Mouse (Mus musculus) Patski (cell line): ENCODE data around the gene Patl2. TPM values are rescaled to one million over a fixed set of nuclear protein-coding genes. Genes with fewer than 3 reads are reported as not detected.

ENCODE experiments used
- ATAC-seq: fragments of 100-300 bp; one replicate; pipeline ENCODE4 v1.8.0; 2021
- CTCF ChIA-PET: fragments of 350-600 bp; sonication (Branson Sonifier 250); formaldehyde crosslinking; loops from one replicate; lab custom pipeline; 2022; ENCODE audit warnings: inconsistent platforms; lab: Charles Lee
- POLR2A ChIA-PET: fragments of 350-600 bp; sonication (Branson Sonifier 250); formaldehyde crosslinking; loops from one replicate; lab custom pipeline; 2022; ENCODE audit warnings: antibody characterized with exemption, inconsistent platforms; lab: Charles Lee
- DNase-seq: peaks from one replicate; pipeline ENCODE4 v3.0.0-alpha.2; 2011; ENCODE audit warnings: low read depth, low spot score
- H3K27me3 ChIP-seq: fragments of 371-371 bp; one replicate; pipeline ENCODE4 v1.5.1; 2021
- CTCF ChIP-seq: fragments of 100-300 bp; IDR thresholded peaks from one replicate; pipeline ENCODE4 v1.5.1; 2021
- in situ Hi-C: fragments of 300-500 bp; cut with MboI; formaldehyde crosslinking; loops from 3 replicates; pipeline ENCODE4 v1.11.1; 2018; ENCODE audit warnings: low pct_unique_long_range_greater_than_20kb, mixed read lengths
- polyA plus RNA-seq: library from polyadenylated mRNA; unstranded; gene quantifications from one replicate; pipeline ENCODE4 v1.2.3, GENCODE M21; 2021

Gene Patl2
- 0.05 TPM for polyA plus RNA-seq

DNA sequence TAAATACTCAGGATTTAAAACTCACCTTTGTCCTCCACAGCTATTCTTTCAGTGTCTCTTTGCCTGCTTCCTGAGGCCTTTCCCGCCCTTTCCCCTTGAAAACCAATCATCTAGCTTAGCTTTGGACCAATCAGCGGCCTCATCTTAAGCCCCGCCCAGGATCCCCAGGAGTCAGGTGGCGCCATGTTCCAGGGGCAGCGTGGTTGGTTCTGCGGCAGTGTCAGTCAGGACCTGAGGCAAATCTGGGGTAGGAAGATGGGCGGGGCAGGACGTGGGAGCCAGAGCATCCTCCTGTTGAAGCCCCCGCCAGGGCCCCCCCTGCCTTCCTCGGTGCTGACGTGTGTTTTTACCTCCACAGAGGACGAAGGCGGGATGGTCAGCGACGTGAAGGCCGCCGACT lies at the start of gene Patl2, which contains the start of gene Terb2:
Patl2 (minus strand) TSS at position 84 of the 400 bp plus-strand sequence.
Terb2 (plus strand) TSS at position 167 of the 400 bp plus-strand sequence.
- TF ChIP-seq CTCF: no peak
- CTCF ChIA-PET: interaction anchor here (1.0 kb wide), 1 partner anchor 21 kb away, joined by 3 read pairs; no protein-coding TSS in a partner anchor
- no peak for DNase-seq
- peaks cover 10% of the 10 kb centered on the region for H3K27me3 ChIP-seq
- in situ Hi-C loops: no loop called here
- POLR2A ChIA-PET: interaction anchor here (0.6 kb wide), 1 partner anchor 193 kb away, joined by 3 read pairs; no protein-coding TSS in a partner anchor
- no peak for ATAC-seq

DNA sequence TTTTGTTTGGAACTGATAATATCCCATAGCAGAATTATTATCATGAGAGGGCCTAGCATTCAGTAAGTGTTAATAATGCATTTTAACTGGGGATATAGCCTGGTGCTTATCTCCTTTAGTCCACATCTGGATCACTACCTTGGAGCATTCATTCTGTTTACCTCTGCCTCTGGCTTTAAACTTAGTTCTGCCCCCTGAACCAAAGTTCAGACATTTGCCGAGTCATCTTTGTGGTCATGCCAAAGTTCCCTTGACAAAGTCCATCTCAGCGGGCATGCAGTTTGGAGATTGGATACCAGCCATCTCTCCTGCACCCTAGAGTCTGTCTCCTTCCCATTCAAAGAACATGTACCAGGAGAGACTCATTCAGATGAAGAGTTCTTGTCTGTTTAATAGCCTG lies 49.4 kb upstream of the Patl2 start:
- in situ Hi-C loops: no loop called here
- no peaks in the 10 kb centered on the region for H3K27me3 ChIP-seq
- DNase-seq: no peak
- POLR2A ChIA-PET: no interaction called here
- ATAC-seq: no peak
- no peak for TF ChIP-seq CTCF
- CTCF ChIA-PET: interaction anchor here (0.6 kb wide), 1 partner anchor 40 kb away, joined by 3 read pairs; no protein-coding TSS in a partner anchor

DNA sequence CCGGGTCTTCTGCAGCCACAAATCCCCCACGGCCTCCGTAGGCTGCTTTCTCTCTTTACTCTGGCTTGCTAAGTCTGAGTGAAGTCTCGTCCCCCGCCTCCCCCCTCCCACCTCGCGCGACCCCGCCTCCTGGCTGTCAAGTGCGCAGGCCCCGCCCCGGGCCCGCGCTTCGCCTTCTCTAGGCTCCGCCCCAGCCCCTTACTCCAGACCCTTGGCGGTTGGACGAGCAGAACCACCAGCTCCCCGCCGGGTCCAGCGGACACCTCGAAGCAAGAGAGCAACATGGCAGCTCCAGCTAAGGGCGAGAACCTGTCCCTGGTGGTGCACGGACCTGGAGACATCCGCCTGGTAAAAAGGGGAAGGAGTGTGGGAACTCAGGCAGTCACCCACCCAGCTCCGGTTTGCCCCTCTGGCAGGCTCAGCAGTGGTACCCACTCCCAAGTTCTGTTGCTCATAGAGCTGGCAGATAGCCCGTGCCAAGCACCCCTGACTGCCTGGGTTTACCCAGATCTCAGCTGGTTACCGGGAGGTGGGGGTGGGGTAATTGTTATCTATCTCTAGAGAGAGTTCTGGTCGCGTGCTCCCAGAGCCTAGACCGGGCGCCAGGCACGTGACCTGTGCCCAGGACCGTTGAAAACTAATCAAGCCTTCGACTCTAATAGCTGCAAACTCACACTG lies 48.8 kb upstream of the Patl2 start, which contains the start of gene Sord:
Sord (plus strand) TSS at position 139 of the 678 bp plus-strand sequence.
- ChIA-PET POLR2A (interaction anchor here (0.6 kb wide), 1 partner anchor 429 kb away, joined by 5 read pairs; no protein-coding TSS in a partner anchor), CTCF (interaction anchor here (0.6 to 1.1 kb wide), 2 partner anchors 39 to 40 kb away, joined by 3 to 4 read pairs; no protein-coding TSS in a partner anchor)
- in situ Hi-C loops: no loop called here
- no peak for TF ChIP-seq CTCF
- DNase-seq (no peak), ATAC-seq (peak; percentile 69)
- H3K27me3 ChIP-seq: no peaks in the 10 kb centered on the region

DNA sequence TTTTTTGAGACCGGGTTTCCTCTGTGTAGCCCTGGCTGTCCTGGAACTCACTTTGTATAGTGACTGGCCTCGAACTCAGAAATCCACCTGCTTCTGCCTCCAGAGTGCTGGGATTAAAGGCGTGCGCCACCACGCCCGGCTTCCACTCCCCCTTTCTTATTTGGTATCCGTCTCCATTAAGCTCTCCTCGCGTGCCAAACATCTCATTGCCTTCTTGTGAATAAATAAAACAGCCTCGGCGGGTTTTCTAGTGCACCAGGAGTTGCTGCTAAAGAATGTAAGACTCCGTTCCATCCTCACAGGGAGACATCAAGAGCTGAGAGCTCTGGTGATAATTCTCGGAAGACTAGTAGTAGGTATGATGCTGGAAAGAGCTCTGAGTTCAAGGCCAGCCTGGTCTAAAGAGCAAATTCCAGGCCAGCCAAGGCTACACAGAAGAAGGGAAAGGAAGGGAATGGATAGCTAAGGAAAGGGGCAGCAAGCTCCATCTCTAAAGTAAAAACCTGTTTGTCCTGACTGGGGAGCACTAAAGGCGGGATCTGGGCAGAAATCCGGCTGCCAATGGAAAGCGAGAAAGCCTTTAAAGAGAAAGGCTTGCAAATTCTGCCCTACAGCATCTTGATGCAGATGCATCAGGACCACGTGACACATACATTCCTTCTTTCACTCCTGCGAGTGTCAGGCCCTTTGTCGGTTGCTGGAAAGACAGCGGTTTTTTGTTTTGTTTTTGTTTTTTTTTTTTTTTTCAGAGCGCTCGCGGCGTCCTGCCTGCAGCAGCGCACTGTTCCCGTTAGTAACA lies 48.0 kb upstream of the Patl2 start:
- DNase-seq (no peak), ATAC-seq (peak; percentile 24)
- ChIA-PET POLR2A (interaction anchor here (0.6 kb wide), 1 partner anchor 10 kb away, joined by 3 read pairs; no protein-coding TSS in a partner anchor), CTCF (interaction anchor here (1.1 kb wide), 1 partner anchor 39 kb away, joined by 4 read pairs; no protein-coding TSS in a partner anchor)
- no peaks in the 10 kb centered on the region for H3K27me3 ChIP-seq
- no peak for TF ChIP-seq CTCF
- in situ Hi-C loops: no loop called here

DNA sequence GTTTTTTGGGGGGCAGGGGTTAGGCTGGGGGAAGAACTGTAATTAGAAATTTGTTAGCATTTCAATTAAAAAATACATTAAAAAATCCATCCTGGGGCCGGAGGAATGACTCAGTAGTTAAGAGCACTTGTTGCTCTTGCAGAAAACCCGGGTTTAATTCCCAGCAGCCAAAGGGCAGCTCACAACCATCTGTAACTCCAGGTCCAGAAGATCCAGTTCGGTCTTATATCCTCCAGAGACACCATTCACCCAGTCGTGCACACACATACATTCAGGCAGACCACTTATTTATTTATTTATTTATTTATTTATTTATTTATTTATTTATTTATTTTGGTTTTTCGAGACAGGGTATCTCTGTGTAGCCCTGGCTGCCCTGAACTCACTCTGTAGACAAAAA lies 47.4 kb upstream of the Patl2 start:
- in situ Hi-C loops: no loop called here
- CTCF ChIA-PET: interaction anchor here (1.1 kb wide), 1 partner anchor 38 kb away, joined by 4 read pairs; no protein-coding TSS in a partner anchor
- DNase-seq (no peak), ATAC-seq (no peak)
- H3K27me3 ChIP-seq: no peaks in the 10 kb centered on the region
- TF ChIP-seq CTCF: no peak
- POLR2A ChIA-PET: interaction anchor here (0.6 kb wide), 1 partner anchor 9 kb away, joined by 3 read pairs; no protein-coding TSS in a partner anchor

DNA sequence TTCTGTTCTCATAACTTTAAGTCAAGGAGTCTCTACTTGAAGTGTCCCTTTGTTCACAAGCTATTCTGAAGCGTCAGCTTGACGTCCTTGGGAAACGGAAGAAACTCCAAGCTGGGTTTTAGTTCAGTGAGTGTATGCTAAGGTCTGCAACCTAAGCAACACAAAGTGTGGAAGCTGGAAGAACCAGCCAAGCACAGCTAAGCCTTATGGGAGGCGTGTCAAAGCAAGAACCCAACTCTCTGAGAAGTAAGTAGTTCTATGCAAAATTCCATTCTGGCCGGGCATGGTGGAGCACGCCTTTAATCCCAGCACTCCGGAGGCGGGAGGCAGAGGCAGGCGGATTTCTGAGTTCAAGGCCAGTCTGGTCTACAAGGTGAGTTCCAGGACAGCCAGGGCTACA lies 45.6 kb upstream of the Patl2 start:
- DNase-seq (no peak), ATAC-seq (no peak)
- TF ChIP-seq CTCF: no peak
- in situ Hi-C loops: no loop called here
- H3K27me3 ChIP-seq: no peaks in the 10 kb centered on the region
- ChIA-PET CTCF (interaction anchor here (1.0 to 1.7 kb wide), 2 partner anchors 36 to 72 kb away, joined by 3 to 4 read pairs; no protein-coding TSS in a partner anchor), POLR2A (no interaction called here)

DNA sequence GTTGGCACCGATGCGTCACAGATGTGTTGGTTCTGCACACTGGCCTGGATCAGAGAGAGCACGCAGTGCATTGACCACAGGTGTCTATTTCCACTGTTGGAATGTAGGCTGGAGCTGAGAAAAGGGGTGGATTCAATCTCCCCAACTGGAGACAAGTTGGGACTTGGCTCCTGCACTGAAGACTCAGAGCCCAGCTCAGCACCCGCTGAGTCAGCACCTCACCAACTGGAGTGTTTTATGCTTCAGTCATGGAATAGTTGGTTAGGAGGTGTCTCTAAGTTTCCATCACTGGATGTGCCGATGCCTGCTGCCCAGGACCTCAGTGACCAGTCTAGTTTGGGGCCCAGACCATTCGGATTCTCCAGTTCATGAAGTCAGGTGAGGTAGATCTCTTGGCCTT lies 44.4 kb upstream of the Patl2 start:
- ChIA-PET CTCF (interaction anchor here (1.7 kb wide), 1 partner anchor 34 kb away, joined by 4 read pairs; no protein-coding TSS in a partner anchor), POLR2A (no interaction called here)
- ATAC-seq: peak; percentile 44
- in situ Hi-C loops: no loop called here
- DNase-seq: no peak
- TF ChIP-seq CTCF: no peak
- no peaks in the 10 kb centered on the region for H3K27me3 ChIP-seq

DNA sequence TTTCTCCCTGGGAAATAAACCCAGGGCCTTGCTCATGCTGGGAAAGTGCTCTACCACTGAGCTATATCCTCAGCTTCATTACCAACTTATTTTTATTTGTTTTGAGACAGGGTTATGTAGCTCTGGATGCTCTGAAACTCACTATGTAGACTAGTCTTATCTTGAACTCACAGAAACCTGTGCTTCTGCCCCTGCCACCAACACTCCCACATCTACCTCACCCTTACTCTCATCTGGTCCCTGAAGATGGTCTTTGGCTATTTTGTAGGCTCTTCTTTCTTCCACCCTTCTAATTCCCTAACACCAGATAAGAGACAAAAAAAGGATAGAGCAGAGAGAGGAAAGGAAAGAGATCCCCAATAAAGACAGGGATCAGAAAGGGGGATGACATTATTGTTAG lies 37.7 kb upstream of the Patl2 start:
- ATAC-seq (no peak), DNase-seq (no peak)
- no peak for TF ChIP-seq CTCF
- POLR2A ChIA-PET: no interaction called here
- in situ Hi-C loops: no loop called here
- H3K27me3 ChIP-seq: no peaks in the 10 kb centered on the region
- CTCF ChIA-PET: no interaction called here

DNA sequence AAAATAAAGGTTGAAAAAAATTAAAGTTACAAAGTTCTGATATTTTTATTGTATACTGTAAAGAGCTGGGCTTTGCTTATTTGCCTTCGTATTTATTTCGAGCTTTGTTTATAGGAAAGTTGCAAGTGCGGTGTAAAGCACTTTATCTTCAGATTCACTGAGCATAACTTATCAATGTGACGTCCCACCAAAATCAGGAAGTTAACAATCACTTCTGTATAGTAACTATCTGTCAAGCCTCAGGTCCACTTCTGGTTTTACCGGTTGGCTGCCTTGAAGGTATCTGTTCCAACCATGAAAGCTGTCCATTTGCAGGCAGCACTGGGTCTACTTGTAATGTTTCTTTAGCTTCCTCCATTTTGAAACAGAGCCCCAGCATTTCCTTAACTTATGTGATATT lies 36.3 kb upstream of the Patl2 start:
- ChIA-PET POLR2A (no interaction called here), CTCF (interaction anchor here (1.5 kb wide), 1 partner anchor 22 kb away, joined by 4 read pairs; no protein-coding TSS in a partner anchor)
- in situ Hi-C loops: no loop called here
- no peak for ATAC-seq
- no peaks in the 10 kb centered on the region for H3K27me3 ChIP-seq
- no peak for TF ChIP-seq CTCF
- DNase-seq: no peak

DNA sequence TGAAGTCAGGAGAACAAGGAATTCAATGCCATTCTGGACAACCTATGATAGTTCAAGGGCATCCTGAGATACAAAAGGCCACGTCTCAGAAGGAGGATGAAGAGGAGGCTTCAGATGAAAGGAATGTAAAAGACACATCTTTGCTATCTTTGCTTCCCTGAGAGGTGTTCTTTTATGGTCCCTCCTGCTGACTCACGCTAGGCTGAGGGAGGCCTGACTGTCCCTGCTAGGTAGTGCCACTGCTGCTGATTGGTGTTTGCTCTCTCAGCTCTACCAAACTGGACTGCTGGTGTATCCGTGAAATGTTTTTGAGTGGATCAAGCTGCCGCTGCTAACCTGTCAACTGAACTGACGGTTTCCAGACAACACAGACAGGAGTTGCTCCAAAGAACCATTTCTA lies 35.8 kb upstream of the Patl2 start:
- no peak for TF ChIP-seq CTCF
- POLR2A ChIA-PET: no interaction called here
- in situ Hi-C loops: no loop called here
- ATAC-seq: no peak
- no peak for DNase-seq
- H3K27me3 ChIP-seq: no peaks in the 10 kb centered on the region
- CTCF ChIA-PET: interaction anchor here (1.5 kb wide), 1 partner anchor 22 kb away, joined by 4 read pairs; no protein-coding TSS in a partner anchor
